Mouse (Mus musculus) megakaryocyte, embryonic 14.5 days (primary cell): ENCODE data around the gene Tent2.

Source experiments
- FLI1 ChIP-seq: IDR thresholded peaks from 2 replicates; pipeline ENCODE4 v1.6.1; 2012; ENCODE audit warnings: low read length, inconsistent platforms, mixed read lengths
- GATA1 ChIP-seq: IDR thresholded peaks from 3 replicates; pipeline ENCODE4 v1.6.1; 2012; ENCODE audit warnings: mixed read lengths, low read length, inconsistent platforms, borderline replicate concordance

DNA sequence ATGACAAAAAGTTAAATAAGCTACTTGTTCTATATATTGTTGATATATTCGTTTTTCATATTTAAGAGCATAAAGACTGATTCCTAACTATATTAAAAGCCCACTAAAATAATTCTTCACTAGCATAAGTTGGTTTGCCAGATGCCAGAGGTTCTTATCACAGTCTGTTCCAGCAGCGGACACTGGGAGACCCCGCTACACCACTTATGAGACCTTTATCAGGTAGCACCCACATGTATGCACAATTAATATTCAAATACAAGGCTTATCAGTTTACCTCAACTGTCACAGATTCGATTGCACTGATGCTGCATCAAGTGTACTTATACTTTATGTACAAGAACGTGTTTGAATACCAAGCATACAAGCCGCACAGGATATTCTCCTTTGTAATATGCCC lies 33.9 kb downstream of the Tent2 start:
- TF ChIP-seq GATA1, result no peak
- TF ChIP-seq FLI1, result no peak
